Mouse (Mus musculus) kidney, embryonic 14.5 days (tissue): ENCODE measurements around the gene Plcb4. TPM values are rescaled to one million over a fixed set of nuclear protein-coding genes. Genes with fewer than 3 reads are reported as not detected.

Experiments
- ATAC-seq: fragments of 200-750 bp; cut with Nextera tagmentation; 2 replicates; pipeline ENCODE4 v1.8.0; 2017; ENCODE audit warnings: moderate number of reproducible peaks, mild to moderate bottlenecking, moderate TSS enrichment, moderate library complexity; ENCODE audit not compliant: low FRiP score, low TSS enrichment
- H3K27ac ChIP-seq: fragments of 300-500 bp; sonication (generic); 2 replicates; pipeline ENCODE4 v1.5.1; 2014; ENCODE audit warnings: low read depth, mild to moderate bottlenecking, low read length, moderate library complexity, mixed read lengths
- H3K27me3 ChIP-seq: fragments of 300-500 bp; sonication (generic); 2 replicates; pipeline ENCODE4 v1.6.1; 2014; ENCODE audit warnings: mild to moderate bottlenecking, low read length; ENCODE audit not compliant: control insufficient read depth, insufficient read depth
- H3K36me3 ChIP-seq: fragments of 300-500 bp; sonication (generic); 2 replicates; pipeline ENCODE4 v1.6.1; 2014; ENCODE audit warnings: low read length, mixed read lengths; ENCODE audit not compliant: control insufficient read depth, insufficient read depth
- H3K4me1 ChIP-seq: fragments of 300-500 bp; sonication (generic); 2 replicates; pipeline ENCODE4 v1.6.1; 2014; ENCODE audit warnings: low read length, mixed read lengths; ENCODE audit not compliant: control insufficient read depth, insufficient read depth
- H3K4me2 ChIP-seq: fragments of 300-500 bp; sonication (generic); replicated peaks from 2 replicates; pipeline ENCODE4 v1.6.1; 2014; ENCODE audit warnings: low read depth, mild to moderate bottlenecking, low read length
- H3K4me3 ChIP-seq: fragments of 300-500 bp; sonication (generic); 2 replicates; pipeline ENCODE4 v1.5.1; 2014; ENCODE audit warnings: mild to moderate bottlenecking, low read length
- H3K9ac ChIP-seq: fragments of 300-500 bp; sonication (generic); 2 replicates; pipeline ENCODE4 v1.6.1; 2014; ENCODE audit warnings: low read depth, mild to moderate bottlenecking, low read length, moderate library complexity
- H3K9me3 ChIP-seq: fragments of 300-500 bp; sonication (generic); 2 replicates; pipeline ENCODE4 v1.6.1; 2016; ENCODE audit warnings: low read length; ENCODE audit not compliant: control insufficient read depth
- WGBS: fragments of 180-500 bp; shearing (Covaris S2); extraction: QIAGEN DNeasy Blood & Tissue Kit; methylation state at CpG from one replicate; pipeline ENCODE4 v1.1.7; 2014; 5-methylcytosine and 5-hydroxymethylcytosine counted together
- polyA plus RNA-seq: library from polyadenylated mRNA; unstranded; fragments of >200 nt; fragmentation: Nextera tagmentation; extraction: Ambion mirVana; gene quantifications from 2 replicates; pipeline ENCODE4 v1.2.1, GENCODE M21; 2014

Plcb4 gene
- polyA plus RNA-seq, 1 experiment from 2014 or later: 21.2 TPM

GRCm38 (mm10) chr2:135660816-135661215 lies 2.0 kb downstream of the Plcb4 start:
- Histone ChIP-seq H3K4me3 (no peak overlapping the region), H3K4me1 (no peaks in the 10 kb centered on the region), H3K9ac (no peak overlapping the region), H3K27ac (no peak overlapping the region), H3K27me3 (no peaks in the 10 kb centered on the region), H3K4me2 (no peak overlapping the region), H3K9me3 (no peaks in the 10 kb centered on the region), H3K36me3 (no peaks in the 10 kb centered on the region)
- ATAC-seq: no peak
- 56% methylated on average over 4 of the region's 4 CpGs for WGBS

DNA sequence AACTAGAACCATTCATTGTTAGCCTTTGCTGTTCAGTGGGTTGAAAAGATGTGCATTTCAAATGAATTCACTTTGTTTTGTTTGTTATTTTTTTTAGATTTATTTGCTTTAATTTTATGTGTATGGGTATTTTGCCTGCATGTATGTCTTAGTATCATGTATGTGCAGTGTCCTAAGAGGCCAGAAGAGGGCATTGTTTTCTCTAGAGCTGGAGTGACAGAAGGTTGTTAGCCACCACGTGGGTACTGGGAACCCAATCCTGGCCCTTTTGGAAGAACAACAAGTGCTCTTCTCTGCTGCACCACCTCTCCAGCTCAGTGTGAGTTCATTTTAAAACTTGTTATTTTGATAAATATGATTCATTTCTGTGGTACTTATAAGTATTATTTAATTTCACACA lies 5.0 kb downstream of the Plcb4 start:
- no peak for ATAC-seq
- no peak overlapping the region for H3K27ac ChIP-seq
- no peak overlapping the region for H3K4me3 ChIP-seq
- H3K9ac ChIP-seq: no peak overlapping the region
- H3K36me3 ChIP-seq: no peaks in the 10 kb centered on the region
- H3K4me2 ChIP-seq: no peak overlapping the region
- H3K27me3 ChIP-seq: no peaks in the 10 kb centered on the region
- H3K9me3 ChIP-seq: no peaks in the 10 kb centered on the region
- H3K4me1 ChIP-seq: no peaks in the 10 kb centered on the region
- WGBS: 85% methylated on average over 1 of the region's 1 CpGs

DNA sequence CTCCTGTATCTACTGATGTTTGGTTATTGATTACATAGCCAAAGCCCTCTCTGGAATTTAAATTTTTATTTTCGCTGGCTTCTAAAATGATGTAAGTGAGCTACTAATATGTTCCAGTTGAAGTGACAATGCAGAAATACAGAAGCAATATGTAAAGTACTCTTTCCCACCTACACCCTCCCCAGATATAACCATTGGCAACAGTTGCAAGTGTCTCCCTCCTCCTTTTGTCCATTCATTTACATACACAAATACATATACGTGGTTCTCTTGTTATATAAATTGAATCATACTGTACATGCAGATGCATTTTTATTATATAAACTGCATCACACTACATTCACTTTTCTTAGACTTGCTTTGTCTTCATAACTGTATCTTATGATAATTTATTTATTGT lies 8.7 kb downstream of the Plcb4 start:
- no peaks in the 10 kb centered on the region for H3K36me3 ChIP-seq
- H3K4me2 ChIP-seq: no peak overlapping the region
- H3K9ac ChIP-seq: no peak overlapping the region
- H3K4me1 ChIP-seq: no peaks in the 10 kb centered on the region
- no peaks in the 10 kb centered on the region for H3K27me3 ChIP-seq
- no peak overlapping the region for H3K27ac ChIP-seq
- H3K9me3 ChIP-seq: no peaks in the 10 kb centered on the region
- H3K4me3 ChIP-seq: no peak overlapping the region
- no peak for ATAC-seq
- 87% methylated on average over 2 of the region's 2 CpGs for WGBS

DNA sequence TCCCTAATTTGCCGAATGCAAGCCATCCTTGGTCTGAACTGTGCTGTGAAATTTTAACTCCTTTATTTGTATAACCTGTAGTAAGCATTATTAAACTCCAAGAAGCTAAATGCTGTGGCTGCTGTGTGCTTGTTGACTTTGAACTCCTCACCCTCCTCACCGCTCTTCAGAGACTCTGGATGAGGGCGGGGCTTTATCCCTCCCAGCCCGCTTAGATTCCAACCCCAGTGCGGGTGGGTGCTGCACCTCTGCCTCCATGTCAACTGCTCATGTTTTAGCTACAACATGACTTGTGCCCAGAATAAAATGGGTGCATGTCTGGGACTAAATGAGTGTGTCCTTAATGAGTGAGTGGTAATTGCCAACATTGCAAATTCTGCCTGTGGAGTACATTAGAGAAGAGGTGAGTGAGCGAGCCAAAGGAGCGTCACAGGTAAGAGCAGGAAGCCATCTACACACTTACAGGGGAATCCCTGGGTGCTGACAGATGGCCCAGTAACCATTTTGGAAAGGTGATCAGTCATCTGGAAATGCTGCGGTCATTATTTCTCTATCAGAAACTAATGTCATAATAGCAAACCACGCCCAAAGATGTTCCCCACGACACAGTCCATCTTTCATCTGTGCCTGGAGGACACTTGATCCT lies 13.8 kb downstream of the Plcb4 start:
- no peaks in the 10 kb centered on the region for H3K27me3 ChIP-seq
- no peaks in the 10 kb centered on the region for H3K36me3 ChIP-seq
- H3K9me3 ChIP-seq: no peaks in the 10 kb centered on the region
- H3K4me3 ChIP-seq: no peak overlapping the region
- H3K4me1 ChIP-seq: no peaks in the 10 kb centered on the region
- no peak overlapping the region for H3K4me2 ChIP-seq
- 66% methylated on average over 10 of the region's 10 CpGs for WGBS
- H3K9ac ChIP-seq: no peak overlapping the region
- no peak overlapping the region for H3K27ac ChIP-seq
- ATAC-seq: no peak

GRCm38 (mm10) chr2:135673649-135674048 lies 14.8 kb downstream of the Plcb4 start:
- Histone ChIP-seq H3K4me2 (no peak overlapping the region), H3K27me3 (no peaks in the 10 kb centered on the region), H3K27ac (no peak overlapping the region), H3K9ac (no peak overlapping the region), H3K4me3 (no peak overlapping the region), H3K36me3 (no peaks in the 10 kb centered on the region), H3K4me1 (no peaks in the 10 kb centered on the region), H3K9me3 (no peaks in the 10 kb centered on the region)
- ATAC-seq: no peak
- WGBS: 87% methylated on average over 8 of the region's 8 CpGs

DNA sequence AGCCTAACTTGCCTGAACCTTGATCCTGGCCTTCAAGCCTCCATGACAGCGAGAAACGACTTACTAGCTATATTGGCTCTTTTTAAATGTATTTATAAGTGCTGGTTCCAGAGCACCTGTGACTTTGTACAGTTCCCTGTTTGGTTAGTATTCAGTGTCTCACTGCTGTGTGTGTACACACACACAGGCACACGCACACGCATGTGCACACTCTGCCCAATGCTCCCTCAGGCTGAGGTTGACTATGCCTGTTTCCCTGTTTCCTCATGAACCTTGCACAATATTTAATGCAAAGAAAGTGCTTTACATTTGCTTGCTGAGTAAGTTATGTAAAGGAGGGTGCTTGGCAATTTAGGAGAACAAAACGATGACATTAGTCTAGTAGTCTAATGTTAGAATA lies 16.5 kb downstream of the Plcb4 start:
- Histone ChIP-seq H3K36me3 (no peaks in the 10 kb centered on the region), H3K4me1 (no peaks in the 10 kb centered on the region), H3K27ac (no peak overlapping the region), H3K27me3 (no peaks in the 10 kb centered on the region), H3K4me3 (no peak overlapping the region), H3K9ac (no peak overlapping the region), H3K4me2 (no peak overlapping the region), H3K9me3 (no peaks in the 10 kb centered on the region)
- WGBS: 89% methylated on average over 5 of the region's 5 CpGs
- no peak for ATAC-seq

DNA sequence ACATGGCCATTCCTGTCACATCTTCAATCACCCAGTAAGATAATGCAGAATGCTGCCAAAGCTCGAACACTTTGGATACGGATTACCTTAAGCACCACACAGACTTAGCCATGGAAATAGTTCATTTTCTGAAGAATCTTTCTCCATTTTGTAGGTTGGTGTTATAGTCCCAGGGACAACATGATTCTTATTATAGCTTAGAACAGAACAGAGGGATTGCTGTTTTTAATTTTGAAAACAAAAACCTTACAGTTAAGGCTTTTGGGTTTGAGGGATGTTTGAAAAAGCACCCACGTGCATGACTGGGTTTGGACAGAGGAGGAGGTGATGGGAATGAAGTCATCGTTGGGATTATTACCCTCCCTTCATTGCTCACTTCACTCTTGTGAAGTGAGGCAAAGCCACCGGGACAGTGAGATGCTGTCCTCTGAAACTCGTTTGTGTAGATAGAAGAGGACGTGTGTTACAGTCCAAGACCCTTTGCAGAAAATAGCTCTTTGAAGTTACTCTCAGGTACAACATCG lies 18.2 kb downstream of the Plcb4 start:
- no peaks in the 10 kb centered on the region for H3K9me3 ChIP-seq
- H3K27me3 ChIP-seq: no peaks in the 10 kb centered on the region
- no peak overlapping the region for H3K4me3 ChIP-seq
- no peak overlapping the region for H3K4me2 ChIP-seq
- no peak overlapping the region for H3K27ac ChIP-seq
- no peak for ATAC-seq
- 54% methylated on average over 8 of the region's 8 CpGs for WGBS
- H3K4me1 ChIP-seq: no peaks in the 10 kb centered on the region
- no peaks in the 10 kb centered on the region for H3K36me3 ChIP-seq
- H3K9ac ChIP-seq: no peak overlapping the region

- no peaks in the 10 kb centered on the region for H3K36me3 ChIP-seq
- no peaks in the 10 kb centered on the region for H3K4me1 ChIP-seq
- peak; percentile 58; the same call in 1 of the 2 replicates for ATAC-seq
- no peaks in the 10 kb centered on the region for H3K27me3 ChIP-seq
- H3K4me2 ChIP-seq: no peak overlapping the region
- H3K9me3 ChIP-seq: no peaks in the 10 kb centered on the region
- no peak overlapping the region for H3K9ac ChIP-seq
- no peak overlapping the region for H3K27ac ChIP-seq
- H3K4me3 ChIP-seq: no peak overlapping the region
- WGBS: 48% methylated on average over 5 of the region's 5 CpGs
Observed at GRCm38 (mm10) chr2:135677601-135678000, 18.8 kb downstream of the Plcb4 start.

GRCm38 (mm10) chr2:135680001-135680400 lies 21.2 kb downstream of the Plcb4 start:
- no peaks in the 10 kb centered on the region for H3K9me3 ChIP-seq
- H3K9ac ChIP-seq: no peak overlapping the region
- H3K36me3 ChIP-seq: no peaks in the 10 kb centered on the region
- ATAC-seq: 0 out of 2 replicates have a peak, but pooled peaks have one; percentile 40
- H3K4me2 ChIP-seq: no peak overlapping the region
- peak overlapping the region; percentile 26; the same call in 1 of the 2 replicates for H3K27ac ChIP-seq
- no peaks in the 10 kb centered on the region for H3K27me3 ChIP-seq
- no peaks in the 10 kb centered on the region for H3K4me1 ChIP-seq
- H3K4me3 ChIP-seq: no peak overlapping the region
- WGBS: 50% methylated on average over 8 of the region's 8 CpGs
